Mouse (Mus musculus) kidney, embryonic 15.5 days (tissue): ENCODE data around the gene Tnip1. TPM values are rescaled to one million over a fixed set of nuclear protein-coding genes. Genes with fewer than 3 reads are reported as not detected.

ENCODE experiments used
- ATAC-seq: fragments of 200-750 bp; cut with Nextera tagmentation; replicated peaks from 2 replicates; pipeline ENCODE4 v1.8.0; 2017; ENCODE audit warnings: moderate TSS enrichment; ENCODE audit not compliant: low FRiP score
- H3K27ac ChIP-seq: fragments of 300-500 bp; sonication (generic); 2 replicates; pipeline ENCODE4 v1.5.1; 2015; ENCODE audit warnings: mild to moderate bottlenecking, inconsistent platforms
- H3K27me3 ChIP-seq: fragments of 300-500 bp; sonication (generic); 2 replicates; pipeline ENCODE4 v1.6.1; 2015; ENCODE audit warnings: inconsistent platforms
- H3K36me3 ChIP-seq: fragments of 300-500 bp; sonication (generic); 2 replicates; pipeline ENCODE4 v1.6.1; 2015; ENCODE audit warnings: inconsistent platforms
- H3K4me1 ChIP-seq: fragments of 300-500 bp; sonication (generic); 2 replicates; pipeline ENCODE4 v1.6.1; 2015; ENCODE audit warnings: inconsistent platforms
- H3K4me2 ChIP-seq: fragments of 300-500 bp; sonication (generic); 2 replicates; pipeline ENCODE4 v1.6.1; 2015; ENCODE audit warnings: moderate library complexity, mild to moderate bottlenecking, inconsistent platforms
- H3K4me3 ChIP-seq: fragments of 300-500 bp; sonication (generic); replicated peaks from 2 replicates; pipeline ENCODE4 v1.5.1; 2015; ENCODE audit warnings: mild to moderate bottlenecking, inconsistent platforms
- H3K9ac ChIP-seq: fragments of 300-500 bp; sonication (generic); 2 replicates; pipeline ENCODE4 v1.6.1; 2015; ENCODE audit warnings: mild to moderate bottlenecking, inconsistent platforms
- H3K9me3 ChIP-seq: fragments of 300-500 bp; sonication (generic); replicated peaks from 2 replicates; pipeline ENCODE4 v1.6.1; 2016; ENCODE audit warnings: inconsistent platforms
- WGBS: fragments of 180-500 bp; shearing (Covaris S2); methylation state at CpG from one replicate; pipeline ENCODE4 v1.1.7; 2015; ENCODE audit warnings: mixed read lengths; 5-methylcytosine and 5-hydroxymethylcytosine counted together
- polyA plus RNA-seq: library from polyadenylated mRNA; unstranded; fragments of >200 nt; fragmentation: Nextera tagmentation; extraction: Ambion mirVana; gene quantifications from 2 replicates; pipeline ENCODE4 v1.2.1, GENCODE M21; 2015

Tnip1 gene
- polyA plus RNA-seq, 1 experiment from 2014 or later: 20.7 TPM

GRCm38 (mm10) chr11:54865330-54866085 lies 97.2 kb downstream of the Tnip1 start:
- peak overlapping the region; percentile 68 for H3K4me3 ChIP-seq
- H3K4me1 ChIP-seq: peaks cover 43% of the 10 kb centered on the region
- peaks cover 11% of the 10 kb centered on the region for H3K36me3 ChIP-seq
- H3K27me3 ChIP-seq: no peaks in the 10 kb centered on the region
- H3K27ac ChIP-seq: peak overlapping the region; percentile 90
- no peak for ATAC-seq
- H3K4me2 ChIP-seq: peak overlapping the region; percentile 65
- H3K9ac ChIP-seq: peak overlapping the region; percentile 97
- 64% methylated on average over 6 of the region's 6 CpGs for WGBS
- no peaks in the 10 kb centered on the region for H3K9me3 ChIP-seq

GRCm38 (mm10) chr11:54862621-54863520 lies 99.8 kb downstream of the Tnip1 start:
- Histone ChIP-seq H3K4me1 (peaks cover 35% of the 10 kb centered on the region), H3K4me3 (no peak overlapping the region), H3K9me3 (no peaks in the 10 kb centered on the region), H3K4me2 (no peak overlapping the region), H3K36me3 (no peaks in the 10 kb centered on the region), H3K27ac (no peak overlapping the region), H3K9ac (no peak overlapping the region), H3K27me3 (no peaks in the 10 kb centered on the region)
- 45% methylated on average over 10 of the region's 10 CpGs for WGBS
- no peak for ATAC-seq

GRCm38 (mm10) chr11:54861471-54862420 lies 101.0 kb downstream of the Tnip1 start:
- Histone ChIP-seq H3K4me2 (peak overlapping the region; percentile 85; the same call in 1 of the 2 replicates), H3K36me3 (no peaks in the 10 kb centered on the region), H3K9me3 (no peaks in the 10 kb centered on the region), H3K4me3 (no peak overlapping the region), H3K4me1 (peaks cover 26% of the 10 kb centered on the region), H3K27me3 (no peaks in the 10 kb centered on the region), H3K9ac (no peak overlapping the region), H3K27ac (no peak overlapping the region)
- ATAC-seq: no peak
- WGBS: 87% methylated on average over 5 of the region's 5 CpGs

Other genes with a start within 250 kb of the Tnip1 start
- 88.9 and 89.2 TPM in 2 replicates for gene Cdc42se2, start 175.2 kb downstream of the Tnip1 start, polyA plus RNA-seq
- 5.3 and 8.6 TPM in 2 replicates for gene Lyrm7, start 102.0 kb downstream of the Tnip1 start, polyA plus RNA-seq
- gene Hint1, start 96.5 kb downstream of the Tnip1 start, polyA plus RNA-seq: 683 and 778 TPM in 2 replicates
- gene Gpx3, start 60.5 kb downstream of the Tnip1 start, polyA plus RNA-seq: 156 and 157 TPM in 2 replicates
- 201 and 233 TPM in 2 replicates for gene Anxa6, start 70.5 kb upstream of the Tnip1 start, polyA plus RNA-seq
- gene Ccdc69, start 115.2 kb upstream of the Tnip1 start, polyA plus RNA-seq: 3.2 and 3.3 TPM in 2 replicates
- gene Gm2a, start 135.2 kb upstream of the Tnip1 start, polyA plus RNA-seq: 32.7 and 32.9 TPM in 2 replicates
- gene Slc36a3, start 188.8 kb upstream of the Tnip1 start, polyA plus RNA-seq: not detected in 2 replicates
- gene Slc36a2, start 222.2 kb upstream of the Tnip1 start, polyA plus RNA-seq: 0.83 and 2.4 TPM in 2 replicates
- gene Slc36a1, start 241.4 kb upstream of the Tnip1 start, polyA plus RNA-seq: 1.5 and 3.1 TPM in 2 replicates